18 mouse cellular contexts compared by ENCODE assay signal in the genomic region with DNA sequence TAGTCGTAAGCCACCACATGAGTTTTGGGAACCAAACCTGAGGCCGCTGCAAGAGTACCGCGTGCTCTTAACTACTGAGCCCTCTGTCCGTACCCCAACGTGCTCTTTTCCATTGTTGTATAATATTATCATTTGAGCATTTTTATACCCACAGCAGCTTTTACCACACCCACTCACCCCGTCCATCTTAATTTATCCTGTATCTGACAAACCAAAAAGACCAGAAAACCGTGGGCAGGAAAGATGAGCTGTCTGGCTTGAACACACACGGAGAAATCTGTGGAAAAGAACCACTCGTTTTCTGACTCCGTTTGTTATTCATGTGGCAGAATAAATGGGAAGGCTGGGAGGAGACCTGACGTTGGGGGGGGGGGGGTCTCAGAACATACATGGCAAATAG. TPM values are rescaled to one million over a fixed set of nuclear protein-coding genes. Genes with fewer than 3 reads are reported as not detected.
"Had no signal": no experiment of that assay in that cellular context is flagged by ENCODE, and none has a peak within 500 bp of the region (broad histone marks: within the 10 kb centered on the region; RNA-seq: fewer than 3 reads in every experiment).

No protein-coding gene starts in this region.

- H3K4me3 ChIP-seq: limb, embryonic 12.5 days; liver, embryonic 13.5 days; lung, embryonic 15.5 days; megakaryocyte, embryonic 14.5 days; midbrain, embryonic 15.5 days; neural tube, embryonic 12.5 days had no signal

- DNase-seq: kidney, adult 8-10 months; liver; liver, embryonic 13.5 days; liver, postnatal 0 days; lung, postnatal 14 days; thymus, postnatal 36 days had no signal

- H3K4me2 ChIP-seq: limb, embryonic 12.5 days; liver, embryonic 13.5 days; lung, embryonic 15.5 days; midbrain, embryonic 11.5 days; midbrain, embryonic 15.5 days; neural tube, embryonic 12.5 days had no signal

- H3K9me3 ChIP-seq: liver, embryonic 13.5 days; lung, embryonic 15.5 days; midbrain, embryonic 15.5 days; neural tube, embryonic 12.5 days had no signal

- ATAC-seq: liver, postnatal 0 days; midbrain, embryonic 15.5 days had no signal

- H3K27ac ChIP-seq: limb, embryonic 12.5 days; liver, embryonic 13.5 days; lung, embryonic 15.5 days; macrophage; midbrain, embryonic 15.5 days; neural tube, embryonic 12.5 days; stomach, postnatal 0 days had no signal

- H3K9ac ChIP-seq: limb, embryonic 12.5 days; liver, embryonic 13.5 days; liver, postnatal 0 days; lung, embryonic 15.5 days; midbrain, embryonic 15.5 days; neural tube, embryonic 12.5 days had no signal

- H3K27me3 ChIP-seq: limb, embryonic 12.5 days; liver, embryonic 13.5 days; lung, embryonic 15.5 days; megakaryocyte, embryonic 14.5 days; midbrain, embryonic 15.5 days; neural tube, embryonic 12.5 days had no signal

RNA-seq across cellular contexts. Expression of gene Cpsf4l, which starts 19.3 kb away (rescaled TPM):
- total RNA-seq: layer of hippocampus, adult 18-20 months; left cerebral cortex, postnatal 36 days; monocyte, adult 5-6 weeks; neutrophil, adult 5-6 weeks had no signal
- polyA plus RNA-seq: liver, embryonic 13.5 days; macrophage had no signal
